Mouse (Mus musculus) stomach, embryonic 14.5 days (tissue): ENCODE results near the gene Hrh1. TPM values are rescaled to one million over a fixed set of nuclear protein-coding genes. Genes with fewer than 3 reads are reported as not detected.

Experiments used
- ATAC-seq: fragments of 200-750 bp; cut with Nextera tagmentation; 2 replicates; pipeline ENCODE4 v1.8.0; 2017; ENCODE audit warnings: low read depth, moderate TSS enrichment; ENCODE audit not compliant: insufficient number of reproducible peaks, insufficient read depth, low FRiP score
- H3K27ac ChIP-seq: fragments of 300-500 bp; sonication (generic); 2 replicates; pipeline ENCODE4 v1.5.1; 2014; ENCODE audit warnings: mild to moderate bottlenecking, low read length, moderate library complexity, mixed read lengths
- H3K27me3 ChIP-seq: fragments of 300-500 bp; sonication (generic); 2 replicates; pipeline ENCODE4 v1.6.1; 2014; ENCODE audit warnings: low read length, control low read depth, mixed read lengths; ENCODE audit not compliant: control insufficient read depth, insufficient read depth
- H3K36me3 ChIP-seq: fragments of 300-500 bp; sonication (generic); 2 replicates; pipeline ENCODE4 v1.6.1; 2014; ENCODE audit warnings: mild to moderate bottlenecking, control low read depth, low read length, moderate library complexity, mixed read lengths; ENCODE audit not compliant: control insufficient read depth, insufficient read depth
- H3K4me1 ChIP-seq: fragments of 300-500 bp; sonication (generic); 2 replicates; pipeline ENCODE4 v1.6.1; 2014; ENCODE audit warnings: low read length, control low read depth, mixed read lengths; ENCODE audit not compliant: control insufficient read depth, insufficient read depth
- H3K4me2 ChIP-seq: fragments of 300-500 bp; sonication (generic); replicated peaks from 2 replicates; pipeline ENCODE4 v1.6.1; 2014; ENCODE audit warnings: low read depth, low read length, control low read depth
- H3K4me3 ChIP-seq: fragments of 300-500 bp; sonication (generic); 2 replicates; pipeline ENCODE4 v1.5.1; 2014; ENCODE audit warnings: low read depth, low read length, control low read depth
- H3K9ac ChIP-seq: fragments of 300-500 bp; sonication (generic); replicated peaks from 2 replicates; pipeline ENCODE4 v1.6.1; 2014; ENCODE audit warnings: low read depth, mild to moderate bottlenecking, control low read depth, low read length, moderate library complexity, mixed read lengths
- H3K9me3 ChIP-seq: fragments of 300-500 bp; sonication (generic); 2 replicates; pipeline ENCODE4 v1.6.1; 2016; ENCODE audit warnings: low read depth, low read length, control low read depth; ENCODE audit not compliant: control insufficient read depth
- WGBS: fragments of 180-500 bp; shearing (Covaris S2); extraction: QIAGEN DNeasy Blood & Tissue Kit; methylation state at CpG from one replicate; pipeline ENCODE4 v1.1.7; 2014; 5-methylcytosine and 5-hydroxymethylcytosine counted together
- polyA plus RNA-seq: library from polyadenylated mRNA; unstranded; fragments of >200 nt; fragmentation: Nextera tagmentation; extraction: Ambion mirVana; gene quantifications from 2 replicates; pipeline ENCODE4 v1.2.1, GENCODE M21; 2014

Hrh1 gene
- polyA plus RNA-seq, result not detected in 2 replicates

DNA sequence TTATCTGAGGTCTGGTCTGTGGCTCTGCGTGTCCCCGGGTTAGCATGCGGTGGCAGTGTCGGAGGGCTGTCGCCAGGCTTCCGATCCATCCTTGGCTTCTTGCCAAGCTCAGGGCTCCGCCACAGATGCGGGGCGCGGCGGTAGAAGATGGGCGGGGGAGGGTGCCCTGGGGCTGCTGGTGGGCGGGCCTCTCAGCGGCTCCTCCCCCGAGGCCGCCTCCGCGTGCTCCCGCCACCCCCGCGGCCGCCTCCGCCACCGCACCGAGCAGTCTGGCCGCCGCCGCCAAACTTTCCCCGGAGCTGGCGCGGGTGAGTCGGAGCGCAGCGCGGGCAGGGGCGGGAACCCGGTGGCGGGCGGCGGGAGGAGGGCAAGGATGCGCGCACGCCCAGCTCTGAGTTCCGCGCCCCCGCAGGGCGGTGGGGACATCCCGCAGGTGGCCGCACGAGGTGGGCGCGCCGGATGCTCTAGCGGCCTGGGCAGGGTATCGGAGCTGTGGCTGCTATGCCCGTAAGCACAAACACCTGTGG lies at the start of gene Hrh1:
Gene Hrh1, plus strand, starts transcription at position 246 of the 527 bp plus-strand sequence.
- Histone ChIP-seq H3K9me3 (no peaks in the 10 kb centered on the region), H3K27ac (no peak within 1 kb of the TSS), H3K27me3 (peaks cover 27% of the 10 kb centered on the region), H3K36me3 (no peaks in the 10 kb centered on the region), H3K4me3 (peak within 1 kb of the TSS; percentile 49), H3K4me1 (peaks cover 10% of the 10 kb centered on the region), H3K9ac (0 out of 2 replicates have a peak within 1 kb of the TSS, but pooled peaks have one; percentile 10), H3K4me2 (peak within 1 kb of the TSS; percentile 96)
- under 1% methylated on average over 56 of the region's 56 CpGs for WGBS
- peak; percentile 56; the same call in 1 of the 2 replicates for ATAC-seq

DNA sequence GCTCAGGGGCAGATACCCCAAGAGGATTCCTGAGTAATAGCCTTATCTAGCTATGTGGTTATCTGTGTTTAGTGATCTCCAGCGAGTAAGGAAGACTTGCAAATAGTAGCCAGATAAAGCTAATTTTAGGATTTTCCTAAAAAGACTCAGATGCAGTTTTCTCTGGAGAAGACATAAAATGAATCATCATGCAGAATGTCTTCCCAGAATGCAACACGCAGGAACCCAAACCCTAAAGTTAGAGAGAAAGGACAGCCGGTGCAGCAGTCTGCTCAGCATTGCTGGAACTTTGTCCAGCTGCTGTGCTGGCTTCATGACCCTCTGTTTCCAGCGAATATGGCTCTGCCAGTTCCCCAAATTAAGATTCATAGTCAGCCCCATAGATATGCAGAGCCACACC lies 43.1 kb upstream of the Hrh1 start:
- Histone ChIP-seq H3K27me3 (no peaks in the 10 kb centered on the region), H3K4me2 (no peak overlapping the region), H3K27ac (no peak overlapping the region), H3K9ac (no peak overlapping the region), H3K4me3 (no peak overlapping the region), H3K9me3 (no peaks in the 10 kb centered on the region), H3K36me3 (no peaks in the 10 kb centered on the region), H3K4me1 (no peaks in the 10 kb centered on the region)
- no peak for ATAC-seq
- WGBS, result 56% methylated on average over 4 of the region's 4 CpGs

DNA sequence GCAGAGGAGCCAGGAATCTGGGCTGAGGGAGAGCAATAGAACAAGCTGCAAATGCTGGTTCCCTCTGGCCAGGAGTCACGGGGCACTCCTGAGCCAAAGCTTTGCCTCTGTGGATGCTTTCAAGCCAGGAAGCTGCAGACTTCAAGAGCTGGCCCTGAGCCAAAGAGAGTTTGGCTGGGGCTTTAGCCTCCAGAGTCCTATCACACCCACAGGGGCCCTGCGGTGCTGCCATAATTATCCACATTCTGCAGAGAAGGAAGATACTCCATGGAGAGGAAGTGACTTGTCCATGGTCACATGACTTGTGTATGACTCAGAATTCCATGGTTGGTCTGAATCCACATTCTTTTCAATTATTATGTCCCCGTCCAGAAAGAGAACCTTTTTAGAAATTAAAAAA lies 39.6 kb upstream of the Hrh1 start:
- ATAC-seq, result no peak
- no peaks in the 10 kb centered on the region for H3K36me3 ChIP-seq
- no peak overlapping the region for H3K9ac ChIP-seq
- H3K4me1 ChIP-seq, result no peaks in the 10 kb centered on the region
- no peaks in the 10 kb centered on the region for H3K27me3 ChIP-seq
- WGBS, result 55% methylated on average over 3 of the region's 3 CpGs
- H3K9me3 ChIP-seq, result no peaks in the 10 kb centered on the region
- no peak overlapping the region for H3K4me3 ChIP-seq
- H3K27ac ChIP-seq, result no peak overlapping the region
- H3K4me2 ChIP-seq, result no peak overlapping the region

DNA sequence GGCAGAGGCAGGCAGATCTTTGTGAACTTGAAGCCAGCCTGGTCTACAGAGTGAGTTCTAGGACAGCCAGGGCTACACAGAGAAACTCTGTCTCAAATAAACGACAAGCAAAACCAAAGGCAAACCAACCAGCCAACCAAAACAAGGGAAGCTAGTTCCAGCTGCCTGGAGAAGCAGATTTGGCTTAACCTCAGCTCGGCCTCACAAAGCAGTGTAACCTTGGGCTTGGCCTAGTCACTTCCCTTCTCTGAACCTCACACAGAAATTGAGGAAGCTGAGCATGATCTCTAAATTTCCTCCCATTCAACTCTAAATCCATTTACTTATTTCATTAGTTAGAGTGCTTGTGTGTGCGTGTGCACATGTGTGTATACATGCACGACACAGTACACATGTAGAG lies 35.4 kb upstream of the Hrh1 start:
- 74% methylated on average over 4 of the region's 4 CpGs for WGBS
- ATAC-seq, result no peak
- Histone ChIP-seq H3K4me2 (no peak overlapping the region), H3K9ac (no peak overlapping the region), H3K36me3 (no peaks in the 10 kb centered on the region), H3K9me3 (no peaks in the 10 kb centered on the region), H3K4me1 (no peaks in the 10 kb centered on the region), H3K4me3 (no peak overlapping the region), H3K27me3 (no peaks in the 10 kb centered on the region), H3K27ac (no peak overlapping the region)

DNA sequence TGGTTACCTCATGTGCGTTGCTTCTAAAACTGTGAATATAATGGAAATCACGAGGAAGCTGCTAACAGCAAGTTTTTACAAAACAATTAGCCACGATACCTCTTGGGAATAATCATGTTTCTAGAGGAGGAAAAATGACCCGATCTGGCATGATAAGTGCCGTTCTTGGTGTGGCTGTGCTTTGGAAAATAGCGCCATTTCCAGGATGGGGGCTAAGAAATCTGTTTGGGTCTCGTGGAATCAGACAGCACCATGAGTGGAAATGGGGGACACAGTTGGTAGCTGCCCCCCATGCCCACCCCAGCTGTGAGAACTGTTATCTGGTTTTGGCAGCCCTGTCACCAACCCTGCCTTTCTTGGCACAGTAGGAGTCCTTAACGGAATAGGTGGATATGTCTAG lies 34.0 kb upstream of the Hrh1 start:
- Histone ChIP-seq H3K9me3 (no peaks in the 10 kb centered on the region), H3K27me3 (no peaks in the 10 kb centered on the region), H3K4me2 (no peak overlapping the region), H3K27ac (no peak overlapping the region), H3K4me1 (no peaks in the 10 kb centered on the region), H3K4me3 (no peak overlapping the region), H3K9ac (no peak overlapping the region), H3K36me3 (no peaks in the 10 kb centered on the region)
- WGBS, result 82% methylated on average over 8 of the region's 8 CpGs
- no peak for ATAC-seq

DNA sequence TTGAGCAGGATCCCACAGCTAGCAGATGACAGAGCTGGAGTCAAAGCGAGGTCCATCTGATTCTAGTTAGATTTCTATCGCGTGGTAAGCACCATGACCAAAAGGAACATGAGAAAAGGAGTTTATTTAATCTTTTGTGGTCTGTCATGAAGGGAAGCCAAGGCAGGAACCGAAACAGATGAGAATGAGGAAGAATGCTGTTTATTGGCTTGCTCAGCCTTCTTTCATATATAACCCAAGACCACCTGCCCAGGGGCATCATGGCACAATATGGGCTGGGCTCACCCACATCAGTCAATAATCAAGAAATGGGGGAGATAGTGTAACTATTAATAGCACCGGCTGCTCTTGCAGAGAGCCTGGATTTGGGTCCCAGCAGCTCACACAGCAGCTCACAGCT lies 33.0 kb upstream of the Hrh1 start:
- no peak for ATAC-seq
- no peaks in the 10 kb centered on the region for H3K4me1 ChIP-seq
- 86% methylated on average over 5 of the region's 5 CpGs for WGBS
- no peaks in the 10 kb centered on the region for H3K27me3 ChIP-seq
- no peaks in the 10 kb centered on the region for H3K36me3 ChIP-seq
- no peak overlapping the region for H3K4me2 ChIP-seq
- H3K9ac ChIP-seq, result no peak overlapping the region
- H3K9me3 ChIP-seq, result no peaks in the 10 kb centered on the region
- H3K4me3 ChIP-seq, result no peak overlapping the region
- no peak overlapping the region for H3K27ac ChIP-seq

DNA sequence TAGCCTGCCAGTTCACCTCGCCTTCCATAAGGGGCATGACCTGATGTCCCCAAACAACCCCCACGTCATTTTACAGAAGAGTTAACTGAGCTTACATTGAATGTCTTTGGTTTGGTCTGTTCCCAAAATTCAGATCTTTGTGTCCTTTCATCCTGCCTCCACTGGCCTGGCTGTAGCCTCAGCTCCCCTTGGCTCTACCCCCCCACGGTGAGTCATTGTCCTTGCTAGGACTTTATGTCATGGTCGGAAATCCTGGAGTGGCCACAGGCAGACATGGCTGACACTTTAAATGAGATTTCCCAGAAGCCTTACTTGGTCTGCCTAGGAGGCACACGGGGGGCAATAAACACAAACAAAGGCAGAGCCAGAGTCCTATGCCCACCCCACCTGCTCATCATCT lies 31.5 kb upstream of the Hrh1 start:
- no peaks in the 10 kb centered on the region for H3K4me1 ChIP-seq
- H3K36me3 ChIP-seq, result no peaks in the 10 kb centered on the region
- ATAC-seq, result no peak
- WGBS, result 65% methylated on average over 5 of the region's 5 CpGs
- no peaks in the 10 kb centered on the region for H3K9me3 ChIP-seq
- H3K4me2 ChIP-seq, result no peak overlapping the region
- H3K27me3 ChIP-seq, result no peaks in the 10 kb centered on the region
- H3K4me3 ChIP-seq, result no peak overlapping the region
- no peak overlapping the region for H3K9ac ChIP-seq
- H3K27ac ChIP-seq, result no peak overlapping the region

DNA sequence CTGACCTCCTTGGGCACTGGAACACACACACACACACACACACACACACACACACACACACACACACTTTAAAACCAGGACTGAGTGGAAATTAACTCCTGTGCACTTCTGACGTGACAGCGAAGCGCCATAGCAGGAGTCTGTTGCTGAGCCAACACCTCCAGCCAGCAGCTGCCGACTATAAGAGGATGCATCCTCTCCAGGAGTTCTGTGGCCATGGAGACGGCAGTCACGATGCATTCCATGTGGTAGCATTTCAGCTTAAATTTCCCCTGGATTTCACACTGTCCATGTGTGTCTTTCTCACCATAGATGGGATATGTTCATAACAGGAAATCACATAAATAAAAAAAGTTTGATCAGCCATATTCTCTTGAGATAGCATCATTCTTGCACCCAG lies 30.1 kb upstream of the Hrh1 start:
- WGBS, result 69% methylated on average over 6 of the region's 6 CpGs
- H3K4me3 ChIP-seq, result no peak overlapping the region
- no peak overlapping the region for H3K9ac ChIP-seq
- H3K4me2 ChIP-seq, result no peak overlapping the region
- no peak overlapping the region for H3K27ac ChIP-seq
- no peaks in the 10 kb centered on the region for H3K27me3 ChIP-seq
- H3K36me3 ChIP-seq, result no peaks in the 10 kb centered on the region
- ATAC-seq, result no peak
- H3K4me1 ChIP-seq, result no peaks in the 10 kb centered on the region
- H3K9me3 ChIP-seq, result no peaks in the 10 kb centered on the region

DNA sequence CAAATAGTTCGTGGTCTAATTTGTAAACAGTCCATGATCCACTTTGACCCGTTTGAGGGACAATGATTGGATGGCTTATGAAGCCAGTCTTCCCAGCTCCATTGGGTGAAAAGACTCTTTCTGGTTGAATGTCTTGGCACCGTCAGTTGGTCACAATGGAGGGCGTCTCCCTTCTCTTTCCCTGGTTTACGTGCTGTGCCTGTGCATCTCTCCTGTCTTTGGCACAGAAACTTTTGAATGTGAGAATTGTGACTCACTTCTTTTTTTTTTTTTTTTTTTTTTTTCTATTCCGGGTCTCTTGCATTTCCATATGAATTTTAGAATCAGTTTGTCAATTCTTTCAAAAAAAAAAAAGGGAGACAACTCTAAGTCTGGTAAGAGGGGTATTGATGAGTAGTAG lies 29.5 kb upstream of the Hrh1 start:
- Histone ChIP-seq H3K9me3 (no peaks in the 10 kb centered on the region), H3K36me3 (no peaks in the 10 kb centered on the region), H3K27ac (no peak overlapping the region), H3K27me3 (no peaks in the 10 kb centered on the region), H3K4me3 (no peak overlapping the region), H3K9ac (no peak overlapping the region), H3K4me2 (no peak overlapping the region), H3K4me1 (no peaks in the 10 kb centered on the region)
- ATAC-seq, result no peak
- WGBS, result 75% methylated on average over 6 of the region's 6 CpGs
